Mouse (Mus musculus): ENCODE results near the gene Trp53bp1.

DNA sequence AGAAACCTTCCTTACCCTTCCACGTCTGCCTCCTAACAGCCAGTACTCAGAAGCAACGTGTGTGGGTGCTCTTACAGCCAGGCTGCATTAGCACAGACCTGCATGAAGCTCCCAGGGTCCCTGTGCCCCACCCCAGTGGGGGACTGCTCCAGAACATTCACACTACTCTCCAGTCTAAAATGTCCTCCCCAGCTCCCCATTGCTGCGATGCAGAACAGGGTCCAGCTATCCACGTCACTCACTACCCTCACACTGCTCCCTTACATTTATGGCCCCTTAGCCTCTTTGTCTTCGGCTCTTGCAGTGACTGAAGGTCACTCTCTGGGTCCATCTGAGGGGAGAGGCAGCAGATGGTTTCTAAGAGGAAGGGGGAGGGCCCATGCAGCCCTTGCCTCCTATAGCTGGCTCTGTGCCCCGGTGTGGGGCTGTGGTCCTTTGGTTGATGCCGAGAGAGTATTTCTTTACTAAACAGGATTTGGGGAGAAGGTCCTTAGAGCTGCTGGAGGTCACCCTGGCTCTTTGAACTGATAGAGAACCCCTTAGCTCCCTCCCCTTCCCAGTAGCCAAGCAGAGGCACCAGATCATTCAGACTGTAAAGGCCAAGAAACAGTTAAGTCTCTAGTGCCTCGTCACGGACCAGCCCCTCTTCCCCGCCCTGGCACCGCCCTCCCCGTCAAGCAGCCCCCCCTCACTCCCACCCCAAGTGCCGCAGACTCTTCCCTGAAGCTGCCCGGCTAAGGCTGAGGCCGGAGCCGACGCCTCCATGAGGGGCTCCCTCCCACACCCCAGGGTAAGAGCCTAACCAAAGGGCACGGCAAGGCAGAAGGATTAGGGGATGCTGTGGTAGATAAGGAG, 23.8 kb upstream of the Trp53bp1 start:
- TF ChIP-seq GATA1 (IDR thresholded peaks at IDR 0.05; ENCODE audit: borderline replicate concordance, low read length) (no peak), FLI1 (IDR thresholded peaks at IDR 0.05; ENCODE audit: low read length) (no peak)

Measured in megakaryocyte, embryonic 14.5 days (primary cell).